19 mouse cellular contexts compared by ENCODE assay signal in genomic region chr16:74649207-74649606, GRCm38 (mm10).
"Had no signal": no experiment of that assay in that cellular context is flagged by ENCODE, and none has a peak within 500 bp of the region (broad histone marks: within the 10 kb centered on the region; RNA-seq: fewer than 3 reads in every experiment).

No protein-coding gene starts in this region.

- H3K27me3 ChIP-seq: midbrain, embryonic 12.5 days; neural tube, embryonic 13.5 days; neural tube, embryonic 15.5 days had no signal

- ATAC-seq: midbrain, embryonic 16.5 days had no signal

- H3K9me3 ChIP-seq: midbrain, embryonic 10.5 days; midbrain, embryonic 12.5 days; neural tube, embryonic 13.5 days; neural tube, embryonic 15.5 days had no signal

- H3K4me2 ChIP-seq: lung, embryonic 14.5 days; midbrain, embryonic 12.5 days; neural tube, embryonic 13.5 days; neural tube, embryonic 15.5 days had no signal

- H3K27ac ChIP-seq: midbrain, embryonic 10.5 days; midbrain, embryonic 12.5 days; neural tube, embryonic 13.5 days; neural tube, embryonic 15.5 days had no signal

- DNase-seq: lung, adult 18-20 months; lung, embryonic 14.5 days; lung, postnatal 10 days; lung, postnatal 4 days; midbrain, embryonic 14.5 days; retina, postnatal 1 day; right cerebral cortex, adult 18-20 months; right cerebral cortex, postnatal 25 days; right cerebral cortex, postnatal 4 days; spleen, adult 18-20 months; thymus, adult 18-20 months; thymus, postnatal 14 days; thymus, postnatal 4 days had no signal

- H3K4me3 ChIP-seq: midbrain, embryonic 10.5 days; midbrain, embryonic 12.5 days; myocyte; neural tube, embryonic 13.5 days; neural tube, embryonic 15.5 days had no signal

- H3K36me3 ChIP-seq: midbrain, embryonic 10.5 days; midbrain, embryonic 12.5 days; neural tube, embryonic 13.5 days; neural tube, embryonic 15.5 days had no signal

- H3K9ac ChIP-seq: lung, embryonic 14.5 days; midbrain, embryonic 12.5 days; neural tube, embryonic 13.5 days; neural tube, embryonic 15.5 days had no signal

- H3K4me1 ChIP-seq: neural tube, embryonic 15.5 days had no signal
